Mouse (Mus musculus): ENCODE results near the gene Rpp40.

Rpp40 gene

DNA sequence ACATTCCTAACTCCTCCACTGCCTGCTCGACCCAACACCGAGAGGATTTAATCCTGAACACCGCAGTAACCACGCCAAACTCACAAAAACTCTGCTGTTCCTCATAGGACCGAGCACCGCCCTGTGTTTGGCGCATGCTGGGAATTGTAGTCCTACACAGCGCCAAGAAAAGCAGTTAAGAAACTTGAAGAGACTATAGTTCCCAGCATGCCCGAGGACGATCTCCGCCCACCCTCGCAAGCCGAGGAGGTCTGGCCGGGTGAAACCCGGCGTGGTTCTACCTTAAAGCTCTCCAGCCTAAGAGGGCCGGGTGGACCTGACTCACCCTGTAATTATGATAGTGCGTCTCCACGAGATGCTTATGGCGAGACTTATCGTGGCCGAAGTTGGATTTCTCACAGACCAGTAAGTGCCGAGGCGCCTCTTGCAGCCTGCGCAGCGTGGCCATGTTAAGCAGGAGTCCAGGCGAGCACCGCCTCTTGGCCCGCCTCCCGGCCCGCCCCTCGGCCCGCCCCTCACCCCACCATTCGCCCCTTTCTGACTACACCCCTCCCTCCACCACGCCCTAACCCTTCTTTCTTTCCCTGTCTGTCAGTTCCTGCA is at the start of gene Rpp40:
Gene Rpp40 (minus strand): TSS at position 481 of the 603 bp plus-strand sequence.
- TF ChIP-seq GATA4 (IDR thresholded peaks at IDR 0.05; ENCODE audit: insufficient replicate concordance, low read length) = no peak

DNA sequence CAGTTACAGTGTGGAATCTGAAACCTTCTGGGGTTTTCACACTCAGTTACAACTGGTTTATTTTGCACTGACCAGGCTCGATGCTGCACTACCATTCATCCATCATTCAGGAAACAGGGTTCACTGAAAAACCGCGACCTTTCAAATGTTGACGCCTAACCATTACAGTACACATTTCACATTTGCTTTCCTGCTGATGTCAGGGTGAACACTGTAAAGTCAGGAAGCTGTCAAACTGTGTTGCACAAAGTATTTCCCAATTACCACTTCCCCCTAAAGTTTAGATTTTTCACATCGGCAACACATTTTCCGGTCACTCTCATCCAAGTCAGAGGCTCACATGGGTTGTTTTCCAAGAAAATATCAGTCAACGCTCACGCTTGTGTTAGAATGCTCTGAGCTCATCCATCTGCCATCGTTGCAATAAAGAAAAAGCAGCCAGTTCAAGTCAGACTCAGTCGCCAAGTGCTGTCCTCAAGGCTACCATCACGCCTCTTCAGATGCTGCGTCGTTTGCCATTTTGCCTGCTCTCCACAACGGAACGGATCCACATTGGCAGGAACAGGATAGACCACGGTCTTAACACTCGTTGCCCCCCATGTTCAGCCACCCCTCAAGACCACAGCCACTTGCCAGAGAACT is 43.8 kb upstream of the Rpp40 start:
- TF ChIP-seq GATA4 (IDR thresholded peaks at IDR 0.05; ENCODE audit: insufficient replicate concordance, low read length) = no peak

DNA sequence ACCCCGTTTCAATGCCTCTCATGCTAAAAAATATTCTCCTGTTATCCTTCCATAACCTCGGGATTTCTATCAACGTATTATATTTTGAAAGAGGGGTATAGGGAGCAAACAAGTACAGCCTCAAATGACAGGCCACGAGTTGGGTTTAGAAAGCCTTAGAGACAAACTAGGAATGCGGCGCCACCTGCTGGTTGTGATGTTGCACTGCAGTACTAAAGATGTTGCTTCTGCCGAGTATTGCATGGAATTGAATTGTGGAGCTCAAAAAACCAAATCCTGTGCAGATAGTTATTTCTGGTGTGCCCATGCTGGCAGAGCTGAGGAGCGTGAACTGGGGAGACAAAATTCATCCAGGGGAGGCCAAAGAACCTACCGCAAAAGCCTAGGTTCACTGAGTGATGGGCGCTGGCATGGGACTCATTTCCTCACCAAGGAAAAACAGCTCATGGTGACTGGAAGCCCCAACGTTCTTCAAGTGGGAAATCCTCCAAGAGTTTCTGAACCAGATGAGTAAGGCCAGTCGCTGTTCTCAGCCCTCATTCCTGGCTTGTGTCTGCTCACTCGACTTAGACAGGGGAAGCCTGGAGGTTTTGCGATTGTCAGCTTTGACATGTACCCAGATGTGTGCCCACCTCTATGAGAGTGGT is 41.3 kb upstream of the Rpp40 start:
- no peak for TF ChIP-seq GATA4 (IDR thresholded peaks at IDR 0.05; ENCODE audit: insufficient replicate concordance, low read length)

DNA sequence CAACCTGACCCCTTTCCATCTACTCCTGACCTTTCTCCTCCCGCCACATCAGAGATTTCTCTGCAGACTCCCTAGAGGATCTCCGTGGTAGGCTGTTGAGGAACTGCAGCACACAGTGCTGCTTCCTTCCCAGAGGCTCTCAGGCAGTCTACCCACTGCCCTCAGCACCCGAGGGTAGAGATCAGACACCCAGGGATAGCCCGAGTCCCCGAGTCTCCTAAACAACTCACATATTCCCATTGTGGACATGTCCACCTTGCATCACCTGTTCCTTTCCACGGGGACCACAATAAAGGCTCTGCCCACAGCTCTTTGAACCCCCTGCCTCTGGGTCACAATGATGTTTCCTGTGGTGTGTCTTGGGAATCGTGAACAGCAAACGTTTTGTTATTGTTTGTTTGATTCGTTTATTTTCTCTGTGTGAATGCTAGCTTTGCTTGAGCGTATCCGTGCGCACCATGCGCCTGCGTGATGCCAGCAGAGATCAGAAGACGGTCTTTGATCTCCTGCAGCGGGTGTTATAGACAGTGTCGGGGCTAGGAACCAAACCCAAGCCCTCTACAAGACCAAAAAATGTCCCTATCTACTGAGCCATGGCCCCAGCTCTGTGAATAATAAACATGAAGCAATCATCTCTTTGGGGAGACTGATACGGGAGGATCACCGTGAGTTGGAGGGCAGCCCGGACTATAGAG is 40.6 kb upstream of the Rpp40 start:
- TF ChIP-seq GATA4 (IDR thresholded peaks at IDR 0.05; ENCODE audit: insufficient replicate concordance, low read length) = no peak

DNA sequence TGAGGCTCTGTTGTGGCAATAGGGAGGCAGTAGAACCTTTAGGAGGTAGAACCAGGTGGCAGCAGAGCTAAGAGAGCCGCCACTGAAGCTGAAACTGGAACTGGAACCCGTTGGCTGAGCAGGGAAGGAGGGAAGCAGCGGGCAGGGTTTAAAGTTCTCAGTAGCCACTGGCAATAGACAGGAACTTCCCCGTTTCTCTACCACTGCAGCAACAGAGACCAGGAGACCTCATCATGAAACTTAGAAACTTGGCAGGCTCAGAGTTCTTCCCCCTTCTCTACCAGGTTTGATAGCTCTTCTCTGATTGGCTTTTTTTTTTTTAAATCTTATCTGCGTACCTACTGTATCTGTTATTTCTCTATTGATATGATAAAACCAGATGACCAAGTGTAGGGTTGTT is 34.8 kb upstream of the Rpp40 start:
- no peak for TF ChIP-seq GATA4 (IDR thresholded peaks at IDR 0.05; ENCODE audit: insufficient replicate concordance, low read length)

DNA sequence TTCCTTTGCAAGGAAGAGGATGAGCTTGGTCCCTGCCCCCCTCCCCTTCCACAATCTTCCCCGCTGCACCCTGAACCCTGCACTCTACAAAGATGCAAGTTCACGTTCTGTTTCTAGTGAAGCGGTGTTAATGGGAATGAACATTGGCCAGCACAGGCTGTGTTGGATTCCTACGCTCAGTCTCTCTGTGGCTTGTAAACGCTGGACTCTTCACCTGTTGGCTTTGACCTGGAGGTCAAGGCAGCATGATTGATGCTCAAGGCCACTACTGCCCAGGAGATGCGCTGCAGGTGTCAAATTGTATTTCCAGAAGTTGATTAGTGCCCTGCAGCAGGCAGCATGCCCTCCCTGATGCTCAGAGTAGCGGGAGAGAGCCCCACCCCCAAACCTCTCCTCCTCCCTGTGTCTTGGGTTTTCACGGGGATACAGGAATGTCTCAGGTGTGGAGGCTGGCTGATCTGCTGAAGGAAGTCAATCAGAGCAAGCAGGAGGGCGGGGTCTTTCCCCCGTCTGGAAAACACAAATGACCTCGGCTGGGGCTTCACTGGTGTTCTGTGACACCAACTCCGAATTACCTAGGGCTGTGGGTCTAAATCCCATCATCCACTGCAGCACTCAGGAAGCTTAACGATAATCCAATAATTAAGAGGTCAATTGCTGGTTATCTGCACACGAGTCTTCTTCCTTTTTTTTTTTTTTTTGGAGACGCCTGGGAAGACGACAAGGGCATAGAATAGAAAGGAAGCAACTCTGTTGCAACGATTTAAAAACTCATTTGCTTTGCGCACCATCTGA is 33.9 kb upstream of the Rpp40 start:
- TF ChIP-seq GATA4 (IDR thresholded peaks at IDR 0.05; ENCODE audit: insufficient replicate concordance, low read length) = no peak

DNA sequence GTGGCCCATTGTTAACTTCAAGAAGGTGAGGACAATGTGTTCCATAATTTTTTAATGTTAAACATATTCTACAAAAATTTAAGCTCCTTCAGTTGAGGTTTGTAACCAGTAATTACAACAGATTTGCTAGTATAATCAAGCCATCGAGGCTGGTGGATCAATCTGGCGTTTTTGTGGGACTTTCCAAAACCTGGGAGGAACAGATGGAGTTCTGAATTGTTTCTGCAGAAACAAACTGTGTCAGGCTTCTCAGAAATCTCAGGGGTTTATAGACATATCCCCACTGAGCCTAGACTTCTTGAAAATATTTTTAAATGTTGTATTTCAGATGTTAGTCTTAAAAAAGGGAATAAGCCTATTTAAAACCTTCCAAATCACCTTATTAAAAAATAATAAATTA is 31.8 kb upstream of the Rpp40 start:
- no peak for TF ChIP-seq GATA4 (IDR thresholded peaks at IDR 0.05; ENCODE audit: insufficient replicate concordance, low read length)

DNA sequence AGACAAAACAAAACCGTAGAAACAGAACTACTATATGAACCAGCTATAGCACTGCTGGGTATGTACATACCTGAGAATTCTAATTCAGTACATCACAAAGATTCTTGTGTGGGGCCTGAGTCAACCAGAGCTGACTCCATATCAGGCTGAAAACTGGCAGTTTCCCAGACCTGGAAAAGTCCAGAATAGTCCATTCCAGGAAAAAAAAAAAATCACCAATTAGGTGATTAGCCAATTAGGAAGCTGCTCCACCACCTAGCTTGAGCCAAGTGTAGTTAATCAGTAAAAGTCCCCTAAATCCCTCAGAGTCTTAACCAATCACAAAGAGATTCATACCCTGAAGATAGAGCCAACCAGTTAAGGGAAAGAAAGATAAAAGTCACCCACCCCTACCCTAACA is 5.3 kb upstream of the Rpp40 start:
- TF ChIP-seq GATA4 (IDR thresholded peaks at IDR 0.05; ENCODE audit: insufficient replicate concordance, low read length) = no peak

DNA sequence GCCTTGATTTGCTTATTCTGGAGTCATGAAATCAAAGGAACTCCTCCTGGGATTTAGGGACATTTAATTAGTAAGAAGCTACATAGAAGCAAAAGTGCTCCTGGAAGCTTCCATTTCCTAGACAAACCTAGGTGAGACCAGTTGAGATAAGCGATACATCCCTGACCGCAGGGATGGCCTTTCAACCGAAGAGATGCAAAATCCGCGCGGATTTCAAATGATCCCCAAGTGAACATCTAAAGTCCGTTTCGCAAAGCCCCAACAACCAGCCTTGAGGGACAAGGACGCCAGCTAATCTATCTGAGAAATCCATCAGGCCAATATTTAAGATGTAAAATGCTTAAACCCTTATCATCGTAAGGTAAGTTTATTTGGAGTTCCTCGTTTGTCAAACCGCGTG is 781 bp downstream of the Rpp40 start:
- no peak for TF ChIP-seq GATA4 (IDR thresholded peaks at IDR 0.05; ENCODE audit: insufficient replicate concordance, low read length)

DNA sequence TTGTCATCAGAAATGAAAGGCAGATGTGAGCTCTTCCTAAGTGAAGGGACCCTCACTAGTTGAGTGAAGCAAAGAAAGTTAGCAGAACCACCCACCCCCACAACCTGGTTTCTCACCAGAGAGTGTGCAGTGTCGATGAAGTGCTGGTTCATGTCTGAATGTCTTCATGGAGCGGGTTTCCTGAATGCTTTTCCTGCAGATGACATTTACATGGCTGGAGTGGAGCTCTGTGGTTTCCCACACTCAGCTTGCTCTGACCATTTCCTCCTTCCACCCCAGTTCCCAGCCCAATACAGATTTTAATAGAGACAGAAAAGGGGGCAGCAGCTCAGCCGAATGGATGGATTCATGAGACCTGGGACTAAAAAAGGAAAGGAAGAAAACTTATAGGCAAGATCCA is 13.3 kb downstream of the Rpp40 start:
- no peak for TF ChIP-seq GATA4 (IDR thresholded peaks at IDR 0.05; ENCODE audit: insufficient replicate concordance, low read length)

DNA sequence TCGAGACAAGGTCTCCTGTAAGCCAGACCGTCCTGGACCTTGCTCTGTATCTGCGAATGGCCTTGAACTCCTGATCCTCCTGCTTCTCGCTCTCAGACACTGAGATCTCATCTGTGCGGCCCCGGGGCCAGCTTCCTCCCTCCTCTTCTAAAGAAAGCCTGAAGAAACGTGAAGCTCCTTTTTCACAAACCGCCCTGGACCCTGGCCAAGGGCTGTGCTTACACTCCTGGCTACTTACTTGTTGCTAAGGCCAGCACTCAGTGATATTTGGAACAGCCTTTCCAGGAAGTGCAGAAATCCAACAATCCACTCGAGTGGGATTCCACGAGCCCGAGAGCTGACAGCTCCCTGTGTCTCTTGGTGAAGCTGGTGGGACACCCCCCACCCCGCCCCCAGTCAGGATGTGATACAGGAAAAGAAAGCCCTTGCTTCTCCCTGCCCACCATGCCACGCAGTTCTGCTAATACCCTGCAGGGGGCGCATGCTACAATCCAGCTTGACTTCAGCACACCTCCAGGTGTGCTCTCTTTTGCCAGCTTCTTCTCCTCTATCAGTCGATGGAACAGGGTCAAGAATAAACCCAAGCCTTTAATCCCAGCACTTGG is 19.9 kb downstream of the Rpp40 start:
- no peak for TF ChIP-seq GATA4 (IDR thresholded peaks at IDR 0.05; ENCODE audit: insufficient replicate concordance, low read length)

DNA sequence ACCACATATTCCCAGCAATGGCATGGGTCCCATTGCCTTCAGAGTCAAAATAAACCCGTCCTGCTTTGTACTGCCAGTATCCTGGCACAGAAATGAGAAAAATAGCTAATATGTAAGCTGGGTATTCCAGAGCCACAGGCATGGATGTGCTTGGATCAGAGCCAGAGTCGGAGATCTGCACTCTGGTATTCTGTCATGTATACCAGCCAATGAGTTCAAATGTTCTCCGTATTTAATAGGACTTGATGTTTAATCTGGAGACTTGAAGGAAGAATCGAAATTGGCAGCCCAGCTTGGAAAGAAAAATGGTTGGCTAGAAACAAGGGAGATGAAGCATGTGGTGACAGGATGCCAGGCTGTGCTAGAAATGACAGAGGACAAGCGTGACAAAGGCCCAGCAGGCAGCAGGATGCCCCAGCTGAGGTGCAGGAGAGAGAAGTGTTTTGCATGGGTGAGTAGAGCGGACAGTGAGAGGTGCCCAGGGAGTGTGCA is 25.6 kb downstream of the Rpp40 start:
- TF ChIP-seq GATA4 (IDR thresholded peaks at IDR 0.05; ENCODE audit: insufficient replicate concordance, low read length) = no peak

DNA sequence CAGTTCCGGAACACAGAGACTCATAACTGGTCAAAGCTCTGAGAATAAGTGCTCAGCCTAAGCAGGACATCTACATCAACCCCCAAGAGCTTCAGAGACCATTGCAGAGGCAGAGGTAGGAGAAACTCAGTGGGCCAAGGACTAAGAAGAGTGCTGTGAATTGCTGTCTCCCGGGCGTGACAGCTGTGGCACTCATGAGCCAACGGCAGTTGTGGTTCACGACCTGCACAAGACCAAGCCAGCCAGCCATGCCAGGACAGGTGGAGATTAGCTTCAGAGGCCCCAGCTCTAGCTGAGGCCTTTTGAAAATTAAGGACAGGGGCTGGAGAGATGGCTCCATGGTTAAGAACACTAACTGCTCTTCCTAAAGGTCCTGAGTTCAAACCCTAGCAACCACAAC is 26.6 kb downstream of the Rpp40 start:
- no peak for TF ChIP-seq GATA4 (IDR thresholded peaks at IDR 0.05; ENCODE audit: insufficient replicate concordance, low read length)

DNA sequence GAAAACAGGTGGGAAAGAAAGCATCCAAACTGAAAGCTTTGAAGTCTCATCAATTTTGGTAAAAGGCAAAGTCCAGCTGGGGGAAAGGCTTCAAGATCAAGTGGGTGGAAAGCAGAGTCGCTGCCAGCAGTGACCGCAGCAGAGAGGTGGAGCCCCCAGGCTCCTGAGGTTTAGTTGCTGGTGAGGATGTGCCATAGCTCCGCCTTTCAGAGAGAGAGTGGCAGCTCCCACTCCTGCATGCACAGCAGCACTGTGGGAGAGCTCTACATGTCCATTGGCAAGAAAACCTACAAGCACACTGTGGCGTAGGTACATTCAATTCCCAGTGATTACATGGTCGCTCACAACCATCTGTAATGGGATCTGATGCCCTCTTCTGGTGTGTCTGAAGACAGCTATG is 27.1 kb downstream of the Rpp40 start:
- no peak for TF ChIP-seq GATA4 (IDR thresholded peaks at IDR 0.05; ENCODE audit: insufficient replicate concordance, low read length)

DNA sequence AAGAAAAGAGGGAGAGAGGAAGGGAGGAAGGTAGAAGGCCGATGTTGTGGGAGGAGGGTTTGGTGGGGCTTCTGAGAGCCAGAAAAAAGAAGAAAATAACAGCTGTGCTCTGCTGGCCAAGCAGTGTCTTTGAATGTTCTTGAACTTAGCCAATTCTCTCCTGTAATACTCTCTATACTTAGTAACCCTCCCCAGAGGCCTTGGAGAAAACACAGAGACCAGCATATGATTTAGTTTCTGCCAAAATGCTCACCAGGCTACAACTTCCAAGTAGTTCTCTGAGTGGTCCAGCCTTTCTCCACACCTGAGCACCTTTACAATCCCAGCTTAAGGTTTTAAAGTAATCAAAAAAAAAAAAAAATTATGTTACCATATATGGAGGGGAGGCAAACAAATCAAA is 27.9 kb downstream of the Rpp40 start:
- no peak for TF ChIP-seq GATA4 (IDR thresholded peaks at IDR 0.05; ENCODE audit: insufficient replicate concordance, low read length)
